Mouse (Mus musculus) intestine, postnatal 0 days (tissue): Measurements from ENCODE around the gene Ptbp3. TPM values are rescaled to one million over a fixed set of nuclear protein-coding genes. Genes with fewer than 3 reads are reported as not detected.

ENCODE experiments used
- ATAC-seq: fragments of 200-750 bp; cut with Nextera tagmentation; 2 replicates; pipeline ENCODE4 v1.8.0; 2017; ENCODE audit warnings: mild to moderate bottlenecking, moderate TSS enrichment, moderate library complexity
- H3K27ac ChIP-seq: fragments of 300-500 bp; sonication (generic); 2 replicates; pipeline ENCODE4 v1.5.1; 2014; ENCODE audit warnings: mild to moderate bottlenecking, low read depth, low read length, moderate library complexity
- H3K27me3 ChIP-seq: fragments of 300-500 bp; sonication (generic); replicated peaks from 2 replicates; pipeline ENCODE4 v1.6.1; 2014; ENCODE audit warnings: low read length, mixed read lengths; ENCODE audit not compliant: control insufficient read depth, insufficient read depth
- H3K36me3 ChIP-seq: fragments of 300-500 bp; sonication (generic); 2 replicates; pipeline ENCODE4 v1.6.1; 2014; ENCODE audit warnings: mild to moderate bottlenecking, moderate library complexity; ENCODE audit not compliant: control insufficient read depth, insufficient read depth
- H3K4me1 ChIP-seq: fragments of 300-500 bp; sonication (generic); replicated peaks from 2 replicates; pipeline ENCODE4 v1.6.1; 2014; ENCODE audit warnings: antibody characterized with exemption, low read length, mixed read lengths; ENCODE audit not compliant: control insufficient read depth, insufficient read depth
- H3K4me2 ChIP-seq: fragments of 300-500 bp; sonication (generic); replicated peaks from 2 replicates; pipeline ENCODE4 v1.6.1; 2014; ENCODE audit warnings: low read depth, mild to moderate bottlenecking, moderate library complexity
- H3K4me3 ChIP-seq: fragments of 300-500 bp; sonication (generic); 2 replicates; pipeline ENCODE4 v1.5.1; 2014; ENCODE audit warnings: low read depth, low read length
- H3K9ac ChIP-seq: fragments of 300-500 bp; sonication (generic); 2 replicates; pipeline ENCODE4 v1.6.1; 2014; ENCODE audit warnings: mild to moderate bottlenecking, low read depth, low read length
- H3K9me3 ChIP-seq: fragments of 300-500 bp; sonication (generic); 2 replicates; pipeline ENCODE4 v1.6.1; 2016; ENCODE audit warnings: mixed run types; ENCODE audit not compliant: control insufficient read depth
- CTCF ChIP-seq: sonication (generic); IDR thresholded peaks from 2 replicates; pipeline ENCODE4 v1.5.1; 2016; ENCODE audit warnings: low read depth, mild to moderate bottlenecking, control low read depth, antibody characterized with exemption, moderate library complexity
- WGBS: fragments of 180-500 bp; shearing (Covaris S2); extraction: QIAGEN DNeasy Blood & Tissue Kit; methylation state at CpG from one replicate; pipeline ENCODE4 v1.1.7; 2014; 5-methylcytosine and 5-hydroxymethylcytosine counted together
- polyA plus RNA-seq: library from polyadenylated mRNA; unstranded; fragments of >200 nt; fragmentation: Nextera tagmentation; extraction: Ambion mirVana; gene quantifications from 2 replicates; pipeline ENCODE4 v1.2.1, GENCODE M21; 2015

The Ptbp3 gene
- polyA plus RNA-seq, 1 experiment from 2014 or later, result 67.9 TPM

DNA sequence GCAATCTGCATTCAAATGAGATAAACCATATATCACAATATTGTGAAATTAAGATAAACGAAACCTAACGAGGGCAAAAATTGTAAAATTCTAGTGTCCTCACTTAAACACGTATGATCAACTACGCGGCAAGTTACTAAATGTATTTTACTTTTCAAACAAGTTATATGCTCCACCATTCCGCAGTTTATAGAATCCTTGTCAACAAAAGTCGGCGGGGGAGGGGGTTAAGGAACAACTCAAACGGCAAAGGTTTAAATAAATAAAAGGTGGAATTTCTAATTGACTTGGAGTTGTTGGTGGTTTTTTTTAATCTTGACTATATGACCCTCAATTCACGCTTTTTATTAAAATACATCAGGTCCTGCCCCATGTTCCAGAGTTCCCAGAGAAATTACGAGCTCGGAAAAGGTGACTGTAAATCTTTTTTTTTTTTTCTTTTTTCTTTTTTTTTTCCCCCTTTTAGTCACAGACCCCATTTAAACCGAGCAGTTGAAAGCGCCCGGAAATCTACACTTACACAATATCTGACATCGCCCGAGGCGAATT lies 1.1 kb downstream of the Ptbp3 start:
- WGBS, result 2% methylated on average over 18 of the region's 18 CpGs
- H3K4me1 ChIP-seq, result peaks cover 8% of the 10 kb centered on the region; the same call in 1 of the 2 replicates
- H3K9me3 ChIP-seq, result no peaks in the 10 kb centered on the region
- peak overlapping the region; percentile 83 for H3K4me2 ChIP-seq
- peak overlapping the region; percentile 100 for H3K27ac ChIP-seq
- ATAC-seq, result no peak
- peak overlapping the region; percentile 99 for H3K9ac ChIP-seq
- no peaks in the 10 kb centered on the region for H3K36me3 ChIP-seq
- no peak for TF ChIP-seq CTCF
- H3K4me3 ChIP-seq, result peak overlapping the region; percentile 98
- no peaks in the 10 kb centered on the region for H3K27me3 ChIP-seq

DNA sequence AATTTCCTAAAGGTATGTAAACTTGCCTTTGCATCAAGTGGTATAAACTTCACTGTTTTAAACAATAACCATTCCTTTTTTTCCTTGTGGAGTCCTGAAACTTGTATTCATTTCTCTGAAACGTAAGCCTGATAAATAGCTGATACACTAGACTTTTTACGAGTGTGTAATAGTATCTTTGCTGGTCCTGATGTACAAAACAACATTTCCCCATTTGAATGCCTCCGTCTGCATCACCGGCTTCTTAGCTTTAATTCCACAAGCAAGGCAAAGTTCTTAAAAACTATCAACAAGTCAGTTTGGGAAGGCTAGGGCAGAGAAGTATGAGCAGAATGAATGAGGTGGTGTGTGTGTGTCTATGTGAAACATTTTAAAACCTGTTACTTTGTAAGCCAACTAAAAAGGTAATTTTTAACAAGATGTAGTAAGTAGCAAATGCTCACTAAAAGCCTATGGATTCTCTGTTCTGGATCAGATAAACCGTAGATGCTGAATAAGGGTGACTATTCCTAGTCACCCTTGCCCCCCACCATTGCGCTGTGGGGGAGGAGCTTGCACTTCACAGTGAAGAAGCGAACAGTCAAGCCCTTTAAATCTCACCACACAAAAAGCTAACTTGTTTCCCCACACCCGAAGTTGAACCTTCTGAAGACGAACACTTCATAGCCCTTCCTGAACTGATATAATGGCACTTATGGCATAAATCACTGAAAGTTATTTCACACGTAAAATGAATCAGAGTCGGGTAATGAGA lies 1.9 kb downstream of the Ptbp3 start:
- H3K27me3 ChIP-seq, result no peaks in the 10 kb centered on the region
- H3K4me1 ChIP-seq, result peaks cover 8% of the 10 kb centered on the region; the same call in 1 of the 2 replicates
- H3K36me3 ChIP-seq, result no peaks in the 10 kb centered on the region
- H3K9me3 ChIP-seq, result no peaks in the 10 kb centered on the region
- H3K27ac ChIP-seq, result peak overlapping the region; percentile 41; the same call in 1 of the 2 replicates
- 13% methylated on average over 11 of the region's 11 CpGs for WGBS
- no peak for ATAC-seq
- peak overlapping the region; percentile 83 for H3K4me2 ChIP-seq
- peak overlapping the region; percentile 98 for H3K4me3 ChIP-seq
- TF ChIP-seq CTCF, result no peak
- H3K9ac ChIP-seq, result 0 out of 2 replicates have a peak overlapping the region, but pooled peaks have one; percentile 40

DNA sequence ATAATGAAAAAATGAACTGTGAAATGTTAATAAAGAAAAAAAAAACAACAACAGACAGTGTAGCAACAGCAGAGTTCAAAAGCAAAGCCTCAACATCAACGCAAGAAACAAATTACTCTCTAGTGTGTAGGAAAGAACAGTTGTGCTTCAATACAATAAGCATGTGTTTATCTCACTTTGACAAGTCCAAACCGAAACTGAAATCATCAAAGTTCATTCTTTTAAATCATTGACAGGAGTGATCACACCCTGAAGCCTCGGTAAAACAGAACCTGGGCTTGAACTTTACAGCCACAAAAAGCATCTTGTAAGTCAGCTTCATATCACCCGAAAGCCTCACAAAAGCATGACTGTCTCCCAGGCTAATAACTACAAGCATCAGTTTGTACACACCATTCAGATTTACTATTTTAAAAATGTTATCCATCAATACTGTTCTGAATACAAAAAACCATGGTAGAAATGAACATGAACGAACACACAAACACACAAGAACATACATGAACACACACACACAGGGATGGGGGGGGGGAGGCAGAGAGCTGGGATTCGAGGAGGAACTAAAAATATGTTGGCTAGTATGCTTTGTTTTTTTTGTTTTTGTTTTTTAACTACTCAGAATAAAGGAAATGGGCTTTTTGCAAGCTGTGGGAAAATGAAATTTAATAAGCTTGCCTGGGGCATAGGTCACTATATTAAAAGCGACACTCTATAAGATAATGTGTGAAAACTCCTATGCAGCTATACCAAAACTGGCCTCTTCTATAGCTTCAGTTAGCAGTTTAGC lies 2.7 kb downstream of the Ptbp3 start:
- peak overlapping the region; percentile 41; the same call in 1 of the 2 replicates for H3K27ac ChIP-seq
- no peaks in the 10 kb centered on the region for H3K27me3 ChIP-seq
- no peaks in the 10 kb centered on the region for H3K36me3 ChIP-seq
- H3K4me1 ChIP-seq, result peaks cover 8% of the 10 kb centered on the region; the same call in 1 of the 2 replicates
- no peak for ATAC-seq
- no peak overlapping the region for H3K9ac ChIP-seq
- H3K4me3 ChIP-seq, result peak overlapping the region; percentile 98
- H3K9me3 ChIP-seq, result no peaks in the 10 kb centered on the region
- 24% methylated on average over 7 of the region's 7 CpGs for WGBS
- TF ChIP-seq CTCF, result no peak
- H3K4me2 ChIP-seq, result peak overlapping the region; percentile 83

DNA sequence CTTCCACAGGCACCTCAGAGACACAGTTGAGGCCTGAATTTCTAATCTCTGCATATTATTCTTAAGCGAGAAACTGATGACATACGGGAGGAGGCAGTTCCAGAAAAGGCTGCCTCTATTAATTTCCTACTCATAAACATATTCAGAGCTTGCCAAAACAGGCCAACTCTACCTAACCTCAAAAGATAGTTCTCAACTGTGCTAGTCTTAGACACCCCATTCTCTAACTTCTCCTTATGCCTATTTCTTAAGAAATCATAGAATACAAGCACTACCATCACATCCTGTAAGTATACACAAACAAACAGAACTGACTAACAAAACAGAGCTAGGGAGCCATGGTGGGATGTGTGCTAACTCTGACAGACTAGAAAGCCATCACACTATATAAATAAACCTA lies 4.5 kb downstream of the Ptbp3 start:
- H3K36me3 ChIP-seq, result no peaks in the 10 kb centered on the region
- H3K9me3 ChIP-seq, result no peaks in the 10 kb centered on the region
- no peak overlapping the region for H3K9ac ChIP-seq
- no peak overlapping the region for H3K27ac ChIP-seq
- H3K27me3 ChIP-seq, result no peaks in the 10 kb centered on the region
- no peak for TF ChIP-seq CTCF
- H3K4me1 ChIP-seq, result peaks cover 8% of the 10 kb centered on the region; the same call in 1 of the 2 replicates
- 46% methylated on average over 2 of the region's 2 CpGs for WGBS
- H3K4me2 ChIP-seq, result no peak overlapping the region
- no peak overlapping the region for H3K4me3 ChIP-seq
- no peak for ATAC-seq

DNA sequence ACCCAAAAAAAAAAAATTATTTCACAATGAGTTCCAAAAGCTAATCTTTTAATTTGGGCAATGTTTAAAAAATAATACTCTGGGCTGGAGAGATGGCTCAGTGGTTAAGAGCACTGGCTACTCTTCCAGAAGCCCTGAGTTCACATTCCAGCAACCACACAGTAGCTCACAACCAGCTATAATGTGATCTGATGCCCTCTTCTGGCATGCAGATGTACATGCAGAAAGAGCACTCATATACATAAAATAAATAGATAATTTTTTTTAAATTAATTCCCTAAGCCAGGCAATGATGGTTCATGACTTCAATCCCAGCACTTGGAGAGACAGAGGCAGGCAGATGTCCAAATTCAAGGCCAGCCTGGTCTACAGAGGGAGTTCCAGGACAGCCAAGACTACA lies 6.2 kb downstream of the Ptbp3 start:
- no peak for ATAC-seq
- Histone ChIP-seq H3K27ac (no peak overlapping the region), H3K9me3 (no peaks in the 10 kb centered on the region), H3K36me3 (0 out of 2 replicates have a peak, but pooled peaks cover 3% of the 10 kb centered on the region), H3K27me3 (no peaks in the 10 kb centered on the region), H3K4me2 (no peak overlapping the region), H3K9ac (no peak overlapping the region), H3K4me1 (peaks cover 8% of the 10 kb centered on the region; the same call in 1 of the 2 replicates), H3K4me3 (no peak overlapping the region)
- TF ChIP-seq CTCF, result peak; percentile 47

DNA sequence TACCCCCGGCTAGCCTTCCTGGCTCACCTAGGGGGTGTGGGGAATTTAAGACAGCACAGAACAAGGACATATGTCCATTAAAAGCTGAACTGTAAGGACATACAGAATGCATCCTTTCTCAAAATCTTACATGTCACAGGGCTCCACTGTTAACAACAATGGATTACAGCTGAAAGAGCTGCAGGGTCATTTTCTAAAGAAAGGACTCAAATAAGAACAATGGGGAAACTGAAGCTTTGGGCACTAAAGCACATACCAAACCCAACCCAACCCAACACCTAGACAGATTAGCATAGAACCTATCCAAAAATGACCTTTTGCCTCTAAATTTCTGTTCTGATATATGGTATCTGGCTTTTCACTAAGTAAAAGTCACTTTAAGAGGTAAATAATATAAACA lies 12.9 kb downstream of the Ptbp3 start:
- no peak for ATAC-seq
- Histone ChIP-seq H3K9ac (no peak overlapping the region), H3K36me3 (0 out of 2 replicates have a peak, but pooled peaks cover 3% of the 10 kb centered on the region), H3K4me2 (no peak overlapping the region), H3K27me3 (no peaks in the 10 kb centered on the region), H3K4me3 (no peak overlapping the region), H3K4me1 (no peaks in the 10 kb centered on the region), H3K9me3 (no peaks in the 10 kb centered on the region), H3K27ac (no peak overlapping the region)
- WGBS, result 97% methylated on average over 1 of the region's 1 CpGs
- TF ChIP-seq CTCF, result no peak
